Mouse (Mus musculus): ENCODE data around the gene Poc1b. TPM values are rescaled to one million over a fixed set of nuclear protein-coding genes. Genes with fewer than 3 reads are reported as not detected.

Poc1b gene
- polyA plus RNA-seq, 2 experiments from 2014 or later, result 10.0 TPM

DNA sequence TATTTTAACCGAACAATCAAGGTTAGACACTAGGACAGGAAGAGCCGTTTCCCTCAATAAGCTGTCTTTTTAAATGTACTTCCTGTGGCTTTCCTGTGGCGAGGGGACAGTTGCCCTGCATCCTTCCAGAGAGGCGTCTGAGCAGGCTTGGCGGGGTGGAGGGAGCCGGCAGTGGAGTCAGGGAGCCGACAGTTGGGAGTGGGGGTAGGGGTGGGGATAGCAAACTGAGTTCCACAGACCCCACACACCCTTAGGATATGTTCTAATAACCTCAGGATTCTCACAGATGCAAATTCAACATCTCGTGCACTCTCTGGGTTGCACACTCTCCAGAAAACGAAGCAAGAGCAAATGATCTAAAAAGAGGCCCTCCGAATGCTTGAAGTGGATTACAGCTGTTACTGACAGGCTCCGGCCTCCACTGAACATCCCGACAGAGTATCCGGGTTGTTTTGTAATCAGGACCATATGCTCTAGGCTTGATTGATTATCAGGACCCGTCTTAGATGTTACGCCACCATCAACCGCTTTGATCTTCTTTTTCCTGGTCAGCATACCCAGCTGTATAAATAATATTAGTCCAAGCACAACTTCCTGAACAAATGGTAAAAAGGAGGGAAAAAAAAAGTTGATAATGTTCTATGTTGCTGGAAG lies 122.3 kb downstream of the Poc1b start:
- ATAC-seq, result peak; percentile 44

DNA sequence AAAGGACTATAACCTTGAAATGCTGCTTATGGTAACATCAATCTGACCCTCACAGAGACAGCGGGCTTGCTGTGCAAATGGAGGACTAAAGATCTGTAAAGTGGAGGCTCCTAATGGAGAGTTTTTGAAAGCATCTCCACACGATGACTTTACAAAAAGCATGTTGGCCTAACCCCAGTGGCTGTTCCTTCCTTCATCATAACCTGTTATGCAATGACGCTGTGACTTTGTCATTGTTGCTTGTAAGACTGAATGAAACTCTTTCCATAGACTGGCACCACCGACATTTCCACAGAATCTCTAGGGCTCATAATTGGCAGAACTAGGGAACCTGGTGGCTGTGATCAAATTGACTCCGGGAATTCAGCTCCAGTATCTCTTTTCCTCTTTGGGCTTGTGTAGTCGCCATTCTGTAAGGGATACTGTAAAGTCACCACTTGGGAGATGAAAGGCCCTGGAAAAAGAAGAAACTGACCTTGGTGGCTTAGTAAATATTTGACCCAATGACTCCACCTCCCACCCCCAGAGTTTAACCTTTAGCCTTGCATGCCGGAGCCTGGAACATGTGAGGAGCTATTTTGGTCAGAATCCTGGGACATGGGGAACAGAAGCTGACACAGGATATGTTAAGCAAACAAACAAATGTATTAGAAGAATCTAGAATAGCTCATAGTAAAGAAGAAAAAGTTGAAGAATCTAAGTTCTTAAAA lies 125.8 kb downstream of the Poc1b start:
- ATAC-seq, result no peak

DNA sequence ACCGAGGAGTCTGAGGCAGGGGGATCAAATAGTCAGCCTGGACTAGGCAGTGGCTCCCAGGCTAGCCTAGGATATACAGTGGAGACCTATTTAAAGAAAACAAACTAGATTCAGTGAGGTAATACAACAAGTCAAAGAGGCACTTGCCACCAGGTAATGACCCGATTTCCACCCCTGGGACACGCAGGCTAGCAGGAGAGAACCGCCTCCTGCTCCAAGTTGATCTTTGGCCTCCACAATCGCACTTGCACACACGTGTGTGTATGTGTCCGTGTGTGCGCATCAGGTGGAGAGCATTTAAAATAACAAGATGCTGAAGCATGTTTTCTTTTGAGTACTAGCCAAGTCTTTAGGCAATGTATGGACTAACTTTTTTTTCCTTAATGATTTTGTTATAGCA lies 127.5 kb downstream of the Poc1b start:
- ATAC-seq, result no peak

DNA sequence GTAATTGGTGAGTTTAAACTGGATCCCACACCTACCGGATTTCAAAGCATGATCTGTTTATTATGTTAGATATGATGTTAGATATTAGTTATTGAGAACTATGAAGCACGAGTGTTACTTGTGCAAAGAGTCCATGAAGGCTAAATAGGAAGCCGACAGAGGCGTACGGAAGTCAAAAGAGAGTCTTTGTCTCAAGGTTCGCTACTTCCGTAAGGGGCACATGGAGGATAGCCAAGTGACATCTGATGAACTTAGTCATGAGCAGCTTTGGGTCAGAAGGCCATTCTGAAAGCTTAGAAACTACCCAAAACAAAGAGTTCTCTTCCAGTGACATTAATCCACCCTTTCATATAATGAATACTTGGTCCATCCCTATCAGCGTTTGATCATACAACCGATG lies 128.2 kb downstream of the Poc1b start:
- no peak for ATAC-seq

DNA sequence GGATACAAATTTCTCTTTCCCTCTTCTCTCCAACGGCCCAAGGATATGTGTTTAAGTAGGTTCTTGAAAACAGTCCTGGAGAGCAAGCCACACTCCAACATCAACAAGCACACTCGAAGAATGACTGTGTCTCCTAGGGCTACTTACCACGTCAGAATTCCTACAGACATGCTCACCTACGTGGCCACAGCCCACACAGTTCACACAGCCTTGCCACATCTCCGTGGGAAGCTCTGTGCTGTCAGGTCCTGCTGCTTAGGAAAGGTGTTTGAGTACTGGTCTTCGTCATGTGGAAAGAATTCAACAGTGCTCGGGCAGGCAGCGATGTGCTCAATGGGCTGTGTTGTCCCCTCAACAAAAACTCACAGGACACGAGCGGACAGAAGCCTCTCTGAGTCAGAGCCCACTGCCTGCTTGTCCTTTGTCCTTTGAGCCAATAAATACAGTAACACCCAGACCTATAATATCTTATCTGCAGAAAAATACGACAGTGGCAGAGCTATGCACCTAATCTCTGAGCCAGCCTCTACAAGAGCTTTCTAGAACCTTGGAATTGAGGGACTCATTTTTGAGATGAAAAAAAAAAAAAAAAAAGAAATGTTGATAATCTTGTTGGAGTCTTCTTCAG lies 130.5 kb downstream of the Poc1b start:
- ATAC-seq, result no peak

DNA sequence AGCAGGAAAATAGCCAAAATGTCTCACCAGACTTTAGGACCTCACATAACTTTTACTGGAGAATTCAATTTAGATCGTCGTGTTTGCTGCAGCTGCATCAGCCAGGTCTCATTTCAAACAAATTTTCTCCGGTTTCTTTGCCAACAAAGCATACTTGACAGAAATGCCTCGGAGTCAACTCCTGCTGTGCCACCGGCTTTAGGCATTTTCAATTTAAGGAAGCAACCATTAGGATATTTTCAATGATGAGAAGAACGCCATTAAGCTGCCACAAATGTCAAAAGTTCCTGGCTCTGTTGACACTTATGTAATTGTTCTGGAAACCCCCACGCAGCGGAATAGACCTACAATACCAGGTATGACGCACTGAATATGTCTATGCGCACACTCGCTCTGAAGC lies 131.7 kb downstream of the Poc1b start:
- ATAC-seq, result no peak

DNA sequence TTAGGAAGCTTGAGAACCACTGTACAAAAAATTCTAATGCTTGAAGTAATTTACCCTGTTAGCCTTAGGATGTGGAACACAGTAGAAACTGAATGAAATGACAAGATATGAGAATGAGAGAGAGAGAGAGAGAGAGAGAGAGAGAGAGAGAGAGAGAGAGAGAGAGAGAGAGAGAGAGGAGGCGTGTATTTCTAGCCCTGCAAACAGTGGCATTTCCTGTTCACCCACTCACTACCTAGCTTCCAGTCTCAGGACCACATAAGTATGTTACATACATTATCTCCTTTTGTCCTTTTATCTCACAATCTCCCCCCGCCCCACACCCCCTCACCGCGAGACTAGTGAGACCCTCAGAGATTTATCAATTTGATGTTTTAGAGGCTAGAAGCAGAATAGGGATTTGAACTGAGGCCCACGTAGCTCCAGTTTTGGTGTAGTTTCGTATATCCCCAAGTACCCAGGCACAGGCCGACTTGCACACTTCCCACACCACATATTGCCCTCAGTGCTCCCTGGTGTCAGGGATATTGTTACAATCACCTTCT lies 134.5 kb downstream of the Poc1b start:
- ATAC-seq, result peak; percentile 52

DNA sequence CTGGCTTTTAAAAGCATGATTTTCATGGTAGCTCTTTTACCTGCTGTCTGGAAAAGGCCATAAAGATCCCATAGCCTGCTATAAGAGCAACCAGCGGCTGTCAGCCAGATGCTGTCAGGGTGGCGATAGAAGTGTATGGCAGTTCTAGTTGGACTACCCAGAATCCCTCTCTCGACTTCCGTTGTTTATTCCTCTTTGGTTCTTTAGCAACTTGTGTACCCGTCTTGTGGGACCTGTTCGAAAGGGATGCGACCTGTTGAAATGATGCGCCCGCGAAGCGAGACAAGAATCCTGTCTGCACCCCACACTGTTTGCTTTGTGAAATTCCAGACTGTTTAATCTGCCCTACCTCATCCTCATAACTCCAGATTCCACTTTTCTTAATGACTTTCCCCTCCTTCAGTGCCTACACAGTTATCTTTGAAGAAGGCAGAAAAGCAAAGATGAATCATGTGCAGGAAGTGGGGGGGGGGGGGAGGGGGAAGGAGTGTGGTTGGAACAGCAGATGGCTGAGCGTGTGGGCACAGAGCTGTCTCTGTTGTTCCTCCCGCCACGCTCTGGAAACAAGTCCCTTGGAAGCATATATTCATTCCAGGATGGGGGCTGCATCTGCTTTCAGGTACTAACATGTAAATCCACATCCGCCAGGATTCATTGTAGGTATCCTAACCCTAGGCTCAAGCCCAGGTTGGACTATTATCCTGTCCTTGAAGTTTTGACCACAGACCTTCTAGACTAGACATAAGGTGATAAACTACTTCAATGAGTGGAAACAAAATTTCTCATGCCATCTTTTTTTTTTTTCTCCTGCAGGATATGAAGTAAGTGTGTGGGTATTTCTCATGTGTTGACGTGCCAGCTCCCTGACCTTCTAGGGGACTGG lies 135.2 kb downstream of the Poc1b start:
- peak; percentile 77 for ATAC-seq

DNA sequence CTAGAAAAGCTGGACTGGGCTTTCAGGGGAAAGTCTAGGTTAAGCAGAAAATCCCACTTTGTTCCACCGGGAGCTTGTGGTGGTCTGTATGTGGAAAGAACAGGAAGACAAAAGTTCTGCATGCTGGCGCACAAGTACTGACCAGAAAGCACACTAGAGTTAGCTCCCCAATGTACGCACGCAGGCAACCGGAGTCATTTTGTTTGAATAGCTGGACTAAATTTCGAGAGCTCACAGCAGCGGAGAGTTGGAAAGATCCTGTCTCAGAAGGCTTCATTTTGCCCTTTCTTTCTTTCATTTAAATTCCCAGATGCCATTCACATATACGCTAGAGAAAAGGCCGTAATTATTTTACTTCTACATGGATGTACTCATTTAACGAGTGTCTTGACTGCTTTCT lies 135.9 kb downstream of the Poc1b start:
- no peak for ATAC-seq

DNA sequence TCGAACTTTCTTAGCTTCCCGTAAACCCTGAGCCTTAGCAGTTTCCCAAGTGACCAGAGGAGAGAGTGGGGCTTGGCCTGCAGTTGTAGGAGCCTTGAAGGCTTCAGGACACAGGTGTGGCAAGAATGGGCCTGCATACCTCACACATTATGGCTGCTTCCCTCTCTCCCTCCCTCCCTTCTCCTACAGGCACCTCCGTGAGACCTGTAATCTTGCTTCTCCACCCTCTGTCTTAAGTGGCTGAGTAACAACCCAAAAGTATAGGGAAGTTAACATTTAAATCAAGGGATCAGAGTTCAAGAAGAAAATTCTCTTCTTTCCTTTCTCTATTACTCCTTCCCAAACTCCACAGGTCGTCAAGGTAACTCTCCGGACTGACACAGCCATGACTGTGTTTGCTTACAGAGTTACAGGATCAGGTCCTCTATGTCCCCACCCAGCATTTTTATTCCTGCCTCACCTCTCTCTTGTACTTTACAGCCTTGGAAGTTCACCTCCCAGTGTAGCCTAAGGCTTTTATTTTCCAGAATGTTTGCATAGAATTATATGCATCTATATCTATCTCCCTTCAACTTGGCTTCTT lies 137.2 kb downstream of the Poc1b start:
- no peak for ATAC-seq

DNA sequence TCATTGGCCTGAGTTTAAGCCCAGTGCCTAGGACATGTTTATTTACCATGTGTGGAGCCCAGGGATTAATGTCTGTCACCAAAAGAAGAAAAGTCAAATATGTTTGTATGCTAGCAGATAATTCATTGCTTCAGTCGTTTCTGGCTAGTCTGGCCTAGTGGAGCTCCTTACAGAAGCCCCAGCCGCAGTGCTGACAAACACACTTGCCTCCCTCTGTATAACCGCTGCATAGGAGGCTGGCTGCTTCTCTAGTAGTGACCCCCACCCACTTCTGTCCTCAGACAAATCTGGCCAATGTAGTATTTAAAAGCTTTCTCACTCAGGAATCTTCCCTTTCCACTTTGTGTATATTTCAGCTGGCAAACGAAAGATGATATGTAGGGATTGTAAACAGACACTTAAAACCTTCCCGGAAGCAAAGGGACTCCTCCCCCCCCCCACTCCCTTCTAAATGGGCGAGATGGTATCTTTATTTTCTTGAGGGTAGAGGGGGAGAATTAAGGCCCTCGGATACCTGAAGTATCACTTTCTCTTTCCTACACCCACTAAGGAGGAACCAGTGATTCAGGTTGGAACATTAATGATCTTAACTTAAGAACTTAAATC lies 137.9 kb downstream of the Poc1b start:
- peak; percentile 17 for ATAC-seq

DNA sequence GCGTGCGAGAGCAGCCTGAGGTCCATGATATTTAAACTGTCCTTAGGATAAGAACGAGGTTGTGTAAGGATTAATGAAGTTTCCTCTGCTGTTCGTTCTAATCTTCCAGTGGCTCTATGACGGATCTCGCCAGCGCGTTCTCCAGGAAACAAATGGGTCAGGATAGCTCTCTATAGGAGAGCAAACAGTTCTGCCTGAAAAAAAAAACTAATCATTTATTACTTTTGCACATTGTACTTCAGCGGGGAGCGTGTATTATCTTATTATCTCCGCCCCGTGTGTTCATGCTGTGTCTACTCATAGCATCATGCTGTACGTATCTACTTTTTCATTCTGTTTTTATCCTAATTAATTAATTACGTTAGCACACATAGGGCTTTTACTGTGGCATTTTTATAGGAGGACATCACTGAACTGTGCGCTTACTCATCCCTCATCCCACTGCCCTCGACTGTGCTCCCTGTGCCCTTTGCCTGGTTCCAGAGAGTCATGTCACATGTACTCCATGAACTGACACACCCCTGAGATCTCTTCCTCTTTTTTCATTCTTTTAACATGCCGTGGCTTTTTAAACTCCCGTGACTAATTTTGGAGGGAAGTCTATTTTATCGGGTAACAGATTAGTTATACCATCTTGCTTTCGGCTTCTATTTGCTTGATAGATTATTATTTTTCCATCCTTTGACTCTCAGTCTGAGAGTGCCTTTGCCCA lies 140.1 kb downstream of the Poc1b start:
- ATAC-seq, result no peak

Other genes with a start within 250 kb of the Poc1b start
- gene Atp2b1, start 192.6 kb upstream of the Poc1b start, polyA plus RNA-seq (2017; shearing (Covaris generic)), result 100 to 1,000 TPM; 147 to 159 TPM
- gene Galnt4, start 1.1 kb downstream of the Poc1b start, polyA plus RNA-seq (2017; shearing (Covaris generic)), result 1 to 10 TPM; 2.8 to 3.3 TPM
- under 1 TPM in 1 of 2 experiments, not detected in 1; 0.47 TPM for gene Phxr2, start 19.3 kb downstream of the Poc1b start, polyA plus RNA-seq (2017; shearing (Covaris generic))
- 10 to 100 TPM; 23.4 to 38.0 TPM for gene Dusp6, start 156.2 kb downstream of the Poc1b start, polyA plus RNA-seq (2017; shearing (Covaris generic))

All from CD4-positive, CD25-positive, alpha-beta regulatory T cell, adult 4 months (primary cell).